Comparison of ENCODE assay signal across 8 mouse cellular contexts in the genomic region with DNA sequence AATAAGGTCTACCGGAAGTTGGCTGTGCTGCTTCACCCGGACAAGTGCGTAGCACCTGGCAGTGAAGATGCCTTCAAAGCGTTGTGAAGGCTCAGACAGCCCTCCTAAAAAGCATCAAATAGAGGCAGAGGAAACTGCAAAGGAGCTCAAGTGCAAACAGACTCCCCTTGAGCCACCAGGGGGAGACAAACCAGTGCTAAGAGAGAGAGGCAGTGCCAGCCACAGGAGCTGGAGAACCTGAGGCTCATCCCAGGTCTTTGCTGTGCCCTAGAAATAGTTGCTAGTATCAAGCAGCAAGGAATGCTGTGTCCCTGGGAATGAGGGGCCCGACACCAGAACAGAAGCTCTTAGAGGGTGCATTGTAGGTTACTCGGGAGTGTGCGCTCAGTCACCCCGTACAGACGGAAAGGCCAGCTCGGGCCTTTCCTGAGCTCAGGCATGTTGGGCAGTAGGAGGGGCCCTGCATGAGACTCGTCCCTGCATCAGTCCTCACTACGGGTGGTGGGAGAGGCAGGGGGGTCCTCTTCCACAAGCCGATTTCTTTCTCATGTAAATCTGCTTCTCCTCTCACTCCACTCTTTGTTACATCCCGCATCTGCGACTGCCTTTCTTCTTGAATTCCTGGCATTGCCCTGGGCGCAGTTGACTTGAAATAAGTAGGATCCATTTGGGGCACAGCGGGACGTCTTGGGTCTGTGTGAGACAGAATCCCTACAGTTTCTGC. TPM values are rescaled to one million over a fixed set of nuclear protein-coding genes. Genes with fewer than 3 reads are reported as not detected.
DNase-seq lines count a peak whose midpoint lies in the region; ATAC-seq and TF ChIP-seq lines count a peak whose summit lies in the region.

No protein-coding gene starts in this region.

- TF ChIP-seq POLR2A in liver, adult 2 months (IDR thresholded peaks at IDR 0.05; ENCODE audit: extremely low read depth, insufficient read depth, low read length): no peak

- TF ChIP-seq CTCF in kidney, postnatal 0 days (IDR thresholded peaks at IDR 0.05; ENCODE audit: low read depth): peak; percentile 86
- TF ChIP-seq CTCF in liver, adult 2 months (IDR thresholded peaks at IDR 0.05; ENCODE audit: low read depth, low read length): peak; percentile 73

- H3K27ac ChIP-seq in embryonic facial prominence, embryonic 13.5 days: no peak overlapping the region
- H3K27ac ChIP-seq in heart, embryonic 13.5 days (replicated peaks): no peak overlapping the region
- H3K27ac ChIP-seq in kidney, postnatal 0 days: no peak overlapping the region
- no peak overlapping the region for H3K27ac ChIP-seq in liver, adult 2 months (replicated peaks; ENCODE audit: insufficient read depth, low read depth, low read length)
- no peak overlapping the region for H3K27ac ChIP-seq in neural tube, embryonic 11.5 days (ENCODE audit: low read depth, low read length)
- H3K27ac ChIP-seq in stomach, embryonic 15.5 days: no peak overlapping the region

- WGBS in embryonic facial prominence, embryonic 13.5 days: 11% methylated on average over 18 of the region's 18 CpGs
- WGBS in heart, embryonic 13.5 days: 18% methylated on average over 18 of the region's 18 CpGs
- 21% methylated on average over 18 of the region's 18 CpGs for whole genome bisulfite sequencing in kidney, postnatal 0 days
- 46% methylated on average over 18 of the region's 18 CpGs for WGBS in liver, adult 2 months
- 14% methylated on average over 18 of the region's 18 CpGs for WGBS in neural tube, embryonic 11.5 days
- 28% methylated on average over 18 of the region's 18 CpGs for WGBS in stomach, embryonic 15.5 days

- peak overlapping the region; percentile 34 for H3K4me3 ChIP-seq in embryonic facial prominence, embryonic 13.5 days
- peak overlapping the region; percentile 47 for H3K4me3 ChIP-seq in heart, embryonic 13.5 days
- H3K4me3 ChIP-seq in kidney, postnatal 0 days (replicated peaks; ENCODE audit: low read depth, low read length): peak overlapping the region; percentile 16; the same call in 1 of the 2 replicates
- no peak overlapping the region for H3K4me3 ChIP-seq in liver, adult 2 months (ENCODE audit: insufficient read depth, low read depth, low read length)
- peak overlapping the region; percentile 16 for H3K4me3 ChIP-seq in neural tube, embryonic 11.5 days (ENCODE audit: low read depth, low read length)
- H3K4me3 ChIP-seq in stomach, embryonic 15.5 days (replicated peaks): no peak overlapping the region

- ATAC-seq in embryonic facial prominence, embryonic 13.5 days (ENCODE audit: insufficient number of reproducible peaks, insufficient read depth, low FRiP score, low TSS enrichment, low read depth): no peak
- peak; percentile 66 for ATAC-seq in heart, embryonic 13.5 days (ENCODE audit: extremely low read depth, insufficient number of reproducible peaks, low FRiP score, low TSS enrichment)
- 0 out of 2 replicates have a peak, but pooled peaks have one; percentile 26 for ATAC-seq in kidney, postnatal 0 days (replicated peaks; ENCODE audit: low FRiP score, low read depth)
- ATAC-seq in neural tube, embryonic 11.5 days (ENCODE audit: insufficient read depth, low FRiP score, low TSS enrichment): peak; percentile 84
- ATAC-seq in stomach, embryonic 15.5 days (ENCODE audit: insufficient read depth, low FRiP score, low read depth): 0 out of 2 replicates have a peak, but pooled peaks have one; percentile 37

- peak; percentile 82 to 84 for DNase-seq in B cell, adult 2 months
- peak; percentile 28 to 39 for DNase-seq in adrenal gland, postnatal 4 days (ENCODE audit: low spot score in 2 of 2)
- DNase-seq in kidney, postnatal 0 days (ENCODE audit: low spot score): peak; percentile 77
- DNase-seq in liver, adult 2 months (ENCODE audit: extremely low read depth, low read depth, low spot score): peak; percentile 19
- DNase-seq in neural tube, embryonic 11.5 days (ENCODE audit: low spot score): peak; percentile 81

- H3K36me3 ChIP-seq in embryonic facial prominence, embryonic 13.5 days: no peaks in the 10 kb centered on the region
- H3K36me3 ChIP-seq in heart, embryonic 13.5 days: no peaks in the 10 kb centered on the region
- no peaks in the 10 kb centered on the region for H3K36me3 ChIP-seq in kidney, postnatal 0 days (ENCODE audit: insufficient read depth, low read length)
- H3K36me3 ChIP-seq in liver, adult 2 months (ENCODE audit: control insufficient read depth, insufficient read depth, low read length): no peaks in the 10 kb centered on the region
- no peaks in the 10 kb centered on the region for H3K36me3 ChIP-seq in neural tube, embryonic 11.5 days (ENCODE audit: control insufficient read depth, insufficient read depth, low read length)
- no peaks in the 10 kb centered on the region for H3K36me3 ChIP-seq in stomach, embryonic 15.5 days

- H3K9me3 ChIP-seq in embryonic facial prominence, embryonic 13.5 days: 0 out of 2 replicates have a peak, but pooled peaks cover 6% of the 10 kb centered on the region
- H3K9me3 ChIP-seq in heart, embryonic 13.5 days: no peaks in the 10 kb centered on the region; the same call in 1 of the 2 replicates
- H3K9me3 ChIP-seq in kidney, postnatal 0 days (replicated peaks; ENCODE audit: low read length): peaks cover 4% of the 10 kb centered on the region; the same call in 1 of the 2 replicates
- no peaks in the 10 kb centered on the region for H3K9me3 ChIP-seq in neural tube, embryonic 11.5 days (ENCODE audit: control insufficient read depth, low read length)
- H3K9me3 ChIP-seq in stomach, embryonic 15.5 days: no peaks in the 10 kb centered on the region

- H3K27me3 ChIP-seq in embryonic facial prominence, embryonic 13.5 days: no peaks in the 10 kb centered on the region
- H3K27me3 ChIP-seq in heart, embryonic 13.5 days (replicated peaks): 0 out of 2 replicates have a peak, but pooled peaks cover 3% of the 10 kb centered on the region
- no peaks in the 10 kb centered on the region for H3K27me3 ChIP-seq in kidney, postnatal 0 days (ENCODE audit: insufficient read depth, low read length)
- no peaks in the 10 kb centered on the region for H3K27me3 ChIP-seq in liver, adult 2 months (ENCODE audit: control insufficient read depth, insufficient read depth, low read length)
- H3K27me3 ChIP-seq in neural tube, embryonic 11.5 days (ENCODE audit: control insufficient read depth, insufficient read depth, low read length): no peaks in the 10 kb centered on the region
- no peaks in the 10 kb centered on the region for H3K27me3 ChIP-seq in stomach, embryonic 15.5 days (replicated peaks)

- H3K79me2 ChIP-seq in liver, adult 2 months (ENCODE audit: control insufficient read depth, insufficient read depth, low read length): no peaks in the 10 kb centered on the region

- peak overlapping the region; percentile 55 for H3K9ac ChIP-seq in embryonic facial prominence, embryonic 13.5 days
- H3K9ac ChIP-seq in heart, embryonic 13.5 days: peak overlapping the region; percentile 79
- H3K9ac ChIP-seq in kidney, postnatal 0 days (ENCODE audit: low read depth, low read length): no peak overlapping the region
- H3K9ac ChIP-seq in liver, adult 2 months (ENCODE audit: low read depth, low read length): no peak overlapping the region
- peak overlapping the region; percentile 39 for H3K9ac ChIP-seq in neural tube, embryonic 11.5 days (ENCODE audit: low read length)
- H3K9ac ChIP-seq in stomach, embryonic 15.5 days: no peak overlapping the region

- H3K4me1 ChIP-seq in embryonic facial prominence, embryonic 13.5 days: peaks cover 5% of the 10 kb centered on the region; the same call in 1 of the 2 replicates
- H3K4me1 ChIP-seq in heart, embryonic 13.5 days: 0 out of 2 replicates have a peak, but pooled peaks cover 5% of the 10 kb centered on the region
- no peaks in the 10 kb centered on the region for H3K4me1 ChIP-seq in kidney, postnatal 0 days (replicated peaks; ENCODE audit: insufficient read depth, low read length)
- H3K4me1 ChIP-seq in liver, adult 2 months (ENCODE audit: control insufficient read depth, insufficient read depth, low read length): no peaks in the 10 kb centered on the region
- no peaks in the 10 kb centered on the region for H3K4me1 ChIP-seq in neural tube, embryonic 11.5 days (ENCODE audit: control insufficient read depth, insufficient read depth, low read length)
- no peaks in the 10 kb centered on the region for H3K4me1 ChIP-seq in stomach, embryonic 15.5 days

- peak overlapping the region; percentile 60 for H3K4me2 ChIP-seq in embryonic facial prominence, embryonic 13.5 days
- H3K4me2 ChIP-seq in heart, embryonic 13.5 days: peak overlapping the region; percentile 74
- H3K4me2 ChIP-seq in kidney, postnatal 0 days (ENCODE audit: low read length): peak overlapping the region; percentile 57
- peak overlapping the region; percentile 44 for H3K4me2 ChIP-seq in neural tube, embryonic 11.5 days (ENCODE audit: low read depth)
- H3K4me2 ChIP-seq in stomach, embryonic 15.5 days: peak overlapping the region; percentile 47

RNA-seq across cellular contexts. Expression of gene Tpp2, which starts 34.3 kb away (rescaled TPM):
- total RNA-seq in adrenal gland, postnatal 4 days (2021): 10 to 100 TPM; 59.8 to 62.6 TPM
- 59.5 and 63.6 TPM in 2 replicates for polyA plus RNA-seq in embryonic facial prominence, embryonic 13.5 days (2015; fragmentation: Nextera tagmentation; extraction: Ambion mirVana)
- 45.8 and 47.5 TPM in 2 replicates for polyA plus RNA-seq in heart, embryonic 13.5 days (2015; fragmentation: Nextera tagmentation; extraction: Ambion mirVana)
- 38.0 and 39.4 TPM in 2 replicates for polyA plus RNA-seq in kidney, postnatal 0 days (2015; fragmentation: Nextera tagmentation; extraction: Ambion mirVana)
- total RNA-seq in liver, adult 2 months (2014; rRNA removed): 39.6 and 41.0 TPM in 2 replicates
- 3.5 and 4.1 TPM in 2 replicates for polyA plus RNA-seq in liver, adult 2 months (2012; rRNA removed)
- 69.2 and 69.6 TPM in 2 replicates for polyA plus RNA-seq in neural tube, embryonic 11.5 days (2014; fragmentation: Nextera tagmentation; extraction: Ambion mirVana)
- polyA plus RNA-seq in stomach, embryonic 15.5 days (2015; fragmentation: Nextera tagmentation; extraction: Ambion mirVana): 52.5 and 59.7 TPM in 2 replicates

Comparison
In these comparisons a context has a peak if more than half of its experiments do, and no peak if none do; other contexts are left out.
1. DNase-seq: peak in every context shown above with its lines; median percentile 83 in B cell, adult 2 months; 81 in neural tube, embryonic 11.5 days; 77 in kidney, postnatal 0 days; 34 in adrenal gland, postnatal 4 days; 19 in liver, adult 2 months.
2. H3K4me3 ChIP-seq: peak in embryonic facial prominence, embryonic 13.5 days (single experiment), heart, embryonic 13.5 days (single experiment), kidney, postnatal 0 days (single experiment) and neural tube, embryonic 11.5 days (single experiment); none in liver, adult 2 months (single experiment) and stomach, embryonic 15.5 days (single experiment).
3. H3K9ac ChIP-seq: peak in embryonic facial prominence, embryonic 13.5 days (single experiment), heart, embryonic 13.5 days (single experiment) and neural tube, embryonic 11.5 days (single experiment); none in kidney, postnatal 0 days (single experiment), liver, adult 2 months (single experiment) and stomach, embryonic 15.5 days (single experiment).
4. Peak in every context shown above with its lines, with median percentiles within 50 percentile points of each other: H3K4me2 ChIP-seq.